Mouse (Mus musculus) thymus, postnatal 36 days (tissue): ENCODE results near the gene Auts2.

Source experiments
- DNase-seq, 2 experiments: peaks; one replicate each; pipeline ENCODE4 v3.0.0; 2022; ENCODE audit warnings: mixed read lengths in 2 of 2

The Auts2 gene

GRCm38 (mm10) chr5:131961859-131962258, 581.3 kb downstream of the Auts2 start:
- DNase-seq: no peak

- no peak for DNase-seq
Observed at GRCm38 (mm10) chr5:131960432-131960831, 582.7 kb downstream of the Auts2 start.

GRCm38 (mm10) chr5:131956998-131957397, 586.1 kb downstream of the Auts2 start:
- DNase-seq: no peak

GRCm38 (mm10) chr5:131956090-131956489, 587.1 kb downstream of the Auts2 start:
- DNase-seq: no peak

DNA sequence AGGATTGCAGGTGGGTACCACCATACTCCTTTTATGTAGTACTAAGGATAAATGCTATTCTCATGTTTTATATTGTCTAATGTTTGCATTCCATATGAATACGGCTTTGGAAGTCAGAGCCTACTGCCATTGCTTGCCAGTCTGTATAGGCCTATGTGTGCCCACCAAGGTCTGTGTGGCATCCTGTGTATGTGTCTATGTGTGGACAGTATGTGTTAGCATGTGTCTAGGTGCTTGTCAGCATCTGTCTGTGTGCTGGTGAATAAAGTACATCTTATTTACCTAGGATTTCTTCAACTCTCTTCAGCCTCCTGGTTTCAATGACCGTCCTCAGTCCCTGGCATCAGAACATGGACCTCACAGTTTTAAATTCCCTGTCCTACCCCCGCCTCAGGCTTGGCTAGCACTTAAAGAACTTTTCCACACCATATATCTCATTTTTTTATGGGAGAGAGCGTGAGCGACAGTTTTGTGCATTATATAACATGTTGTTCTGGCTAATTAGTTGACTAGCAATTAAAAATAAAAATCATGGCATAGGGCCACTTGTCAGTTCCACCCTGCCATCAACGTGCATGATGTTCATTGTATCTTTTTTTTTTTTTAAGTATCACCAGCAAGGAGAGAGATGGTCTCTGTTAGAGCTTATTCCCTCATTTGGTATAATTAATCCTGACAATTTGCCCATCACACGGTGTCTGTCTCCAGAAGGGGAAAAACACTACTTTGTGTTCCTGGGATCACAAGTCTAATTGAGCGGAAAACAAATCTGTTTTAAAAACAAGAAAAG, 587.7 kb downstream of the Auts2 start:
- no peak for DNase-seq

DNA sequence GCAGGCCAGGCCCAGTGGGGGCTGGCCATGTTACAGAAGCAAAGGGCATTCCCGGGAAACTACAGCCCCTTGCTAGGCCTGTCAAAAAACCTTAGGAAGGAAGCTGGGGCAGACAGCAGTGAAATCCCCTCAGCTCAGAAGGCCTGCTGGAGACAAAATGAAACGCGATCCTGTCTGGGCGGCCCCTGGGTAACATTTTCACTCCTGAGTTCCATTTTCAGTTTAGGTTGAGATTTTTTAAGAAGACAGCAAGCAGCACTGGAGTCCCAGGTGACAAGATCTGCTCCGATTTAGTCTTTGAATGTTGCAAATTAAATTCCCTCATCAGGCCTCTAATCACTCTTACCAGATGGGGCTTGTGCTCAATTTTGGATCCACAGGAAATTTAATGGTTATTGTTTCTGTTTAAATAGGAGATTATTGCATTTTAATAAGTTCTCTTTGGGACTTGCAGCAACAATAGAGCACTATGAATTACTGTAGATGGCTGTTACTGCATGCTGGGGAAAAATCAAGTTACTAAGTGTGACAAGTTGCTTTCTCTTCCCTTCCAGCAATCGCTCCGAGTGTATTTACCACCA, 594.5 kb downstream of the Auts2 start:
- DNase-seq: no peak

GRCm38 (mm10) chr5:131946801-131947200, 596.3 kb downstream of the Auts2 start:
- DNase-seq: no peak

DNA sequence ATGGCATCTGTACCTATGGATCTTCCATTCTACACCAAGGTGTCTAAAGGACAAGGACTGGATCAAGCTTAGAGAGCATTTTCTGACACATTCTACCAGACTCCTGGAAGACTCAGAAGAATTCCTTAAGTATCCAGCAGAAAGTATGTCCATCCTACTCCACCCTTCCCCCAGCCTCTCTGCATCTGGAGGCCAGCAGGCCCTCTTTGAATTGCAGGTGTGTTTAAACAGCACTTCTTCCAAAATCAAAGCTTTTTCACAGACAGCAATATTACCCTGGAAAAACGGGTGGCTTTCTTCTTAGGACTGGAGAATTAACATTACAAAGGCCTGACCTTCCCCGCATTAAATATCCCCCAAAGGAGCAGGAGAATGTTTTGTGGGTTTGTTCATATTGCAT, 598.4 kb downstream of the Auts2 start:
- no peak for DNase-seq

GRCm38 (mm10) chr5:131928696-131929095, 614.4 kb downstream of the Auts2 start:
- DNase-seq: no peak

DNA sequence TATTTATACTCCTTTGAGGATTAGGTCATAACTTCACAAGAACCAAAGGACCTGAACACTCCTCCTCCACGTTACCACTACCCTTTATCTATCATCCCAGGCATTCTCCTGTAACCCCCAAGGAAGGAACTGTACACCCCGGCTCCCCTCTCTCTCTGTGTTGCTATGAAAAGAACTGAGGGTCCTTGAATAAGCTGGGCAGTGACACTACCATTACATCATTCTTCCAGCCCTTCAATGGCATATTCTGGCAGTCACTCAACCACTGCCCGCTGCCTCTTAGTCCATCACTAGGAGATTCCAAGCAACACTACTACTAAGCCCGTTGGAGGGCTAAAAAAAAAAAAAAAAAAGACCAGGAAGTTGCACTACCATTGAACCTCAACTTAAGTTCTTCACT, 620.4 kb downstream of the Auts2 start:
- DNase-seq: no peak

GRCm38 (mm10) chr5:131922118-131922517, 621.0 kb downstream of the Auts2 start:
- no peak for DNase-seq

DNA sequence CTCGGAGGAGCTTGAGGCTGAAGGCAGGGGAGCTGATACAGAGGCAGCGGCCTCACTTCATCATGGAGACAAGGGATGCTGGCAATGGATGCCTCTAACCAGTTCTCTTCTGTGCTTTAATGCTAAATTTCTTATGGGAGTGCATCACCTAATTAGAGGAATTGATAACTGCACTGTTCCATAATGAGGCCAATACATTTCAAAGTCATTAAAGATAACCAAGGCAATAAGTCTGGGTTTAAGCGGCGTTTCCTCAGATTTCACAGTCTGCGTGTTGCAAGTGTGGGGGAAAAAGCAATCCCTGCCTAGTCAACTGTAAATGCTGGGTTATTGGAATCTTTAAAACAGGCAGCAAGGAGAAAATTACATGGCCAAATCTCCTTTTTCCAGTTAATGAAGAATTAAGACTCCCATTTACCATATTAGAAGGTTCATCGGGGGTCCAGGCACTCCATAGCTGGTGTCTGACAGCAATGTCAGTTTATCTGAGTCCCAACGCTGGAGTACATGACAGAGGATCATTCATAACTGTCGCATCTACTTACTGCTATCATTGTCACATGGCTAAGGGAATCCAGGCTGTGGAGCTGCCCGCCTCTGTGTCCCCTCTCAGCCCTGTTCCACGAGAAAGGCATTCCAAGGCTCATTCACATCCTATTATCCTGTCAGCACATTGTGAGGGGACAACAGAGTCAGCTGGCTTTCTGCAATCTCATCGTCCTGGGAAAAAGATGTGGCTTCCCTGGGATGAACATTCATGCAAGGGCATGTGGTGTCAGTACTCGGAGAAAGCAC, 623.0 kb downstream of the Auts2 start:
- DNase-seq: no peak

DNA sequence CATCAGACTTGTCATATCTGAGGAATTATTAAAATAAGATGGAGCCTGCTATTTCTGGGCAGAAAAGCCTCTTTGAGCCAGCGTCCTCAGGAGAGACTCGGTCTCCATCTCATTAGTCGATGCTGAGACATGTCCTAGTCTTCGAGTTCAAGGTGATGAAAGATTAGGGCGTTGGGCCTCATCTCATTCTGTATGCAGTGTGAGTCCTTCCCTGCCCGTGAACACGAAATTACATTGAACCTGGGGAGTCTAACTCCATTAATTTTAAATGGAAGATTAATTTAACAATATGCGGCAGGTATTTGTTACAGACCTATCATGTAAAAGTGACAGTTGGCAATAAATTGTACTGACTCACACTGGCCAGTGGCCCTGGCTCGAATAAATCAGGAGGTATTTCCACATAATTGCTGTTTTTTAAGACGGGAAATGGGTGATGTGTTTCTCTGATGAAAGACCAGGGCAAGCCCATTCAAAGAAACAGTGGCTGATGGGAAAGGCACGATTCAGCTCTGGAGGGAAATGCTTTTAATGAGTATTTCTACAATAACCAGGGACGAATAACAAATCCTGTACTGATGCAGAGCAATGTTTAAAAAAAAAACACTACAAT, 626.2 kb downstream of the Auts2 start:
- DNase-seq: no peak

- no peak for DNase-seq
Observed at GRCm38 (mm10) chr5:131913562-131913961, 629.6 kb downstream of the Auts2 start.

DNA sequence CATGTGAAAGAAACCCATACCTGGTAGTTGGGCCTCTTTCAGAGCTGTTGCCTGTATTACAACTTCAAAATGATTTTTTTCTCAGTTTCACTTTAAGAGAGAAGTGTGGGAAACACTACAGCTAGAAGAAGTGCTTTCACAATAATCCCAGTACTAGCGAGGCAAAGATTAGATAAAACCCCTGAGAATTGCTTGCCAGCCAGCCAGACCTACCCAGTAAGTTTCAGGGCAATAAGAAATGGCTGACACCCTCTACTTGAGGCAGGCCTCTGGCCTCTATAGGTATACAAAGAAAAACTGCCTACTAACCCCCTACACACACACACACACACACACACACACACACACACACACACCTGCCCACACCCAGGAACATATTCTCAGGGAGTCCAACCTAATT, 630.2 kb downstream of the Auts2 start:
- no peak for DNase-seq

DNA sequence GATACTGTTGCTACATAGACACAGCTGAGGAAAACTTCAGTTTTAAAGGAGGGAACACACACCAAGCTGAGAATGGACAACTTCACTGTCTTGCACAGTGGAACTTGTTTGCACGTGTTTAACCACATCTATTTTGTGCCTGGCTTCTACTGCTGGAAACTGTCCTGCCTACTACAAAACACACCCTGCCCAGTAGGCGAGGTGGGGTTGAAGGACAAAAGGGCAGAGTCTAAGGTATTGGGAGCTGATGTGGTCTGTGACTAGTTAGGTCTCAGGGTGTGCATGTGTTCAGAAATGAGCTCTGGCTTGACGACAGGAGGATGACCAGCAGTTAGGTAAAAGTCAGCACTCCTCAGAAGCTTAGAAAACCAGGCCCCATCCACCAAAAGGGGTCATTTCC, 636.8 kb downstream of the Auts2 start:
- DNase-seq: no peak

- DNase-seq: no peak
Observed at GRCm38 (mm10) chr5:131904478-131904877, 638.7 kb downstream of the Auts2 start.

- DNase-seq: no peak
Observed at GRCm38 (mm10) chr5:131898048-131898638, 645.0 kb downstream of the Auts2 start.

DNA sequence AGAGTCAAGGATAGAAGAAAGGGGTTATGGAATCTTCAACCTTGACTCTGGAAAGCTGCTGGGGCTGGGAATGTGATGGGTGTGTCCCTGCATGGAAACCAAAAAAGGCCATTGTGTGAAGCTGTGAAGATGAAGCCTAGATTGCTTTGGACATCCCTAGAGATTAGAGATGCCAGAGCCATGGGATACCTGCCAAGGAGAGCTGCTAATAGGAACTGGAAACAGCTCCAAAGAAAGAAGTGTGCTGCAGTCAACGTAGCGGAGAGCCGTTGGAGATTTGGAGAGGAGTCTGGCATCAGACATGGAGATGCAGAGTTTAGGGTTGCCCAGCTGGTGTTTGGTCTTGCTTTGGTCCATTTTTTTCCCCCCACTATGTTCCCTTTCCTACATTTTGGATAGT, 656.5 kb downstream of the Auts2 start:
- DNase-seq: no peak

DNA sequence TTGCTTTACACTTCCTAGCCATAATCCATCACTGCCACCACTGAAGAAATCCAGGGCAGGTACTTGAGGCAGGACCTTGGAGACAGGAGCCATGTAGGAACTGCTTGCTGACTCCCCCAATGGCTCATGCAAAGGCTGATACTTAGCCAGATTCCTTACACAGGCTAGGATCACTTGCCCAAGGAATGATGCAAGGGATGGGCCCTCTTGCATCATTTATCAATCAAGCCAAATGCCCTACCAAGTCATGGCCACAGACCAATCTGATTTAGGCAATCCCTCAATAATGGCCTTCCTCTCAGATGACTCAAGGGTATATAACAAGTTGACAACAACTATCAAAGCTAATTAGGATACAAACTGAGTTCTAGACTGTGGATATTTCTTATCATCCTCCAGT, 666.6 kb downstream of the Auts2 start:
- DNase-seq: no peak

DNA sequence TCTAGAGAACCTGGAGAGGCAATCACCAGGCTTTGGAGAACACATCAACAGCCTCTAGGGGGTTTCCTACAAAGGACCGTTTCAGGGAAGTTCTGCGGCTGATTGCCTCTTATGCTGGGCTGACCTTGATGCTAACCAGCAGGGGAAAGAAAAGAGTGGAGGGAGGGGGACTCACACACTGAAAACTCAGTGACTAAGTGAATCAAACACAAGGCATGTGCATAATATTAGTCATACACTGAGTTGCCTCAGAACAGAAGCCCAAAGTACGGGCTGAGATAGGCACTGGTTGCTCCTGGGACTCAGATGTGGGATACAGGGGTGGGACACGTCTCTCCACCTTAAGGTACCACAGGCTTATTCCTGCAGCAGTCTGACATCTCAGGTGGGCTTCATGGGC, 667.2 kb downstream of the Auts2 start:
- no peak for DNase-seq

GRCm38 (mm10) chr5:131873116-131873515, 670.0 kb downstream of the Auts2 start:
- no peak for DNase-seq
